Mouse (Mus musculus) neutrophil, adult 5-6 weeks (primary cell): ENCODE data around the gene Xylb. TPM values are rescaled to one million over a fixed set of nuclear protein-coding genes. Genes with fewer than 3 reads are reported as not detected.
A peak's percentile ranks its signal among the peaks of the same experiment; 100 is the strongest.

Source experiments
- ATAC-seq: fragments of 151-379, 151-347 bp; 2 replicates; pipeline ENCODE4 v1.8.0; 2017; ENCODE audit warnings: mild to moderate bottlenecking, moderate TSS enrichment; ENCODE audit not compliant: insufficient number of reproducible peaks, poor library complexity, low FRiP score, severe bottlenecking; ENCODE audit errors: extremely low read depth
- total RNA-seq: library from RNA; stranded (forward); fragments of 200-1000 nt; gene quantifications from 2 replicates; pipeline ENCODE4 v1.2.3, GENCODE M21; 2017

Xylb gene
- total RNA-seq = 0.12 and 0.61 TPM in 2 replicates

DNA sequence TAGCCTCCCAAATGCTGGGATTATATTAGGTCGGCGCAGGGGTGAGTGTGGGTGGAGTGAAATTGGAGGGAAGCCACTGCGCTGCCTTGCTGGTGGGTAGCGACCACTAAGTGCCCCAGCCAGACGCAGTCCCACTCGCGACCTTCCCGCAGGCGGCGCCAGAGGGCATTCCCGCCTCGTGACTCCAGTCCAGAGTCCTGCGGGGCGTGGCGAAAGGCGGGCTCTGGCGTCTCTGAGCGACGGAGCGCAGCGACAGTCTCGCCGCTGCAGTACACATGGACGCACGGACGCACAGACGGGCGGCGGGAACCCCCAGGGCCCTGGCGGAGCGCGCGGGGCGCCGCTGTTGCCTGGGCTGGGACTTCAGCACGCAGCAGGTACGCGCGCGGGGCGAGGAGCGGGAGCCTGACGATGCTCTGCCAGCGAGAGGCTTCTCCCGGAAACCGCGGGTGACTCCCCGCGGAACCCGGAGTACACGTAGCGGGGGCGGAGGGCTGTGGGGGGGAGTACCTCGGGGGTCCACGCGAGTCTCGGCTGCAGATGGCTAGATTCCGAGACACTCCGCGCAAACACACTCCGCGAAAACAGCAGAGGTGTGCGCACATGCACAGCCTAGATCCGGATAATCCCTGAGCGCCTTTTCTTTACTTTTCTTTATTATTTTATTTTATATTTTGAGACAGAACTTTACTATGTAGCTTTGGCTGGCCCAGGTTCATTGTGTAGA, at the start of gene Xylb:
Gene Xylb (plus strand): TSS at position 51 of the 727 bp plus-strand sequence.
- peak; percentile 49; the same call in 1 of the 2 replicates for ATAC-seq

DNA sequence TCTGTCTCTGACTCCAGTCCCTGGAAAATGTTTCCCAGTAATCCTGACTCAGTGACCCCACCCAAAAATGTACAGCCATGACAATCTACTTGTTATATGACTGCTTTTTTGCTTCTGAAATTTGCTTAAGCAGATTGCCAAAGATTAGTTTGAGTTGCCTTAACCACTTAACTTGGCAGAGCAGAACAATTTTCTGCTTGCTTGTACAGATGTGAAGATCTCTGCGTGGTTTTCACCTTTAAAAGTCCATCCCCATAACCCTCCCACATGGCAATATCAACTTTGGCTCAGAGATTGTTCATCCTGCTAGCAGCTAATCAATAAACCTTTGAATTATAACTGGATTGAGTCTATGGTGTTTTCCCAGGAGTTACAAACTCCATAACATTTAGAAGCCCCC, 48.1 kb upstream of the Xylb start:
- no peak for ATAC-seq

DNA sequence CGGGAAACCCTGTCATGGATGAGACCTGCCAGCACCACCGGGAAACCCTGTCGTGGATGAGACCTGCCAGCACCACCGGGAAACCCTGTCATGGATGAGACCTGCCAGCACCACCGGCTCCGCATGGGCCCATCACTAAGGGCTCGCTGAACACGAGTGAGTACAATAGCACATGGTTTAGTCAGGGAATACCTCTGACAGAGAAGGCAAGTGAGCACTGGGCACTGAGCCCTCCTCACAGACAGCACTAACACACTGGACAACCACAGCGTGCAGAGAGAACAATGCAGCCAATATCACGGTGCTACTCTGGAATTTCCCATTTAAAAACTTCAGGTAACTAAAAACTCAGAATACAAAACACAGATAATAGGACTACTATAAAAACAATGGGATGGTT, 44.1 kb upstream of the Xylb start:
- ATAC-seq = no peak

DNA sequence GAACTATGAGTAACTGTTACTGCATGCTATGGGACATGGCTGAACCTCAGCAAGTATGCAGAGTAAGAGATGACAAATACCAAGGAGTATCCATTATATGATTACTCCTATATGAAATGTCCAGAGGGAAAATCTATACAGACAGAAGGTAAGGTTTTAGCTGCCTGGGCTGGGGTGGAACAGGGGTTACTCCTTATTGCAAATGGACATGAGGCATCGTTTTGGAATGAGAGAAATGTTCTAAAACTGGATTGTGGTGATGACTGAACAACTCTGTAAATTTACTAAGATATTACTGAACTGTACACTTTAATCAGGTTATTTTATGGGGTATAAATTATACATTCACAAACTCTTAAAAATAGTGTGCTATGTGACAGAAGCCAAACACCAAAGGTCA, 38.3 kb upstream of the Xylb start:
- ATAC-seq = no peak

DNA sequence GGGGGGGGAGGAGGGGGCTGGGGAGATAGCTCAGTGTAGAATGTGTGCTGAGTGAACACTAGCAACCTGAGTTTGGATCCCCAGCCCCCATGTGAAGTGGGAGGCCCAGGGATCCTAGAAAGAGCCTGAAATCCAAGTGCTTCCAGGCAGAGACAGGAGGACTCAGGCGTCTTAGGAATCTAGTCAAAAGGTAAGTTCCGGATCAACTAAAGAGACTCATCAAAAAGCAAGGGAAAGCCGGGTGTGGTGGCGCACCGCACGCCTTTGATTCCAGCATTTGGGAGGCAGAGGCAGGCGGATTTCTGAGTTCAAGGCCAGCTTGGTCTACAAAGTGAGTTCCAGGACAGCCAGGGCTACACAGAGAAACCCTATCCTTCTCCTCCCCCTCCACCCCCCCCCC, 36.7 kb upstream of the Xylb start:
- ATAC-seq = no peak

DNA sequence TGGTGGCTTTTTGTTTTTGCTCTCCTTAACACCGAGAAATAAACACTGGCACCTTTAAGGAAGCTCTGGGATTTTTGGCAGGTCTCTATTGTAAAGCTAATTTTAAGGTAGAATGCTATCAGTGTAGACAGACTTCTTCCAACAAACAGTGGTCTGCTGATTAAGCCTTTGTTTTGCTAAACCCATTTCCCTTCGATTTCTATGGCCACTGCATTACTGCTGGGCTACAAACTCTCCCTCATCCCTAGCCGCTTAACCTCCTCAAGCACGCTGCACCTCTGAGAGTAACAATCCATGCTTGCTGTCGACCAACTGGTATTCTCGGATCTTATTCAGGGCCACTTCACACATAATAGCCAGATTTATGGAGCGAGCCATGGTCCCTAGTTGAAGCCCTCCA, 36.2 kb upstream of the Xylb start:
- no peak for ATAC-seq

DNA sequence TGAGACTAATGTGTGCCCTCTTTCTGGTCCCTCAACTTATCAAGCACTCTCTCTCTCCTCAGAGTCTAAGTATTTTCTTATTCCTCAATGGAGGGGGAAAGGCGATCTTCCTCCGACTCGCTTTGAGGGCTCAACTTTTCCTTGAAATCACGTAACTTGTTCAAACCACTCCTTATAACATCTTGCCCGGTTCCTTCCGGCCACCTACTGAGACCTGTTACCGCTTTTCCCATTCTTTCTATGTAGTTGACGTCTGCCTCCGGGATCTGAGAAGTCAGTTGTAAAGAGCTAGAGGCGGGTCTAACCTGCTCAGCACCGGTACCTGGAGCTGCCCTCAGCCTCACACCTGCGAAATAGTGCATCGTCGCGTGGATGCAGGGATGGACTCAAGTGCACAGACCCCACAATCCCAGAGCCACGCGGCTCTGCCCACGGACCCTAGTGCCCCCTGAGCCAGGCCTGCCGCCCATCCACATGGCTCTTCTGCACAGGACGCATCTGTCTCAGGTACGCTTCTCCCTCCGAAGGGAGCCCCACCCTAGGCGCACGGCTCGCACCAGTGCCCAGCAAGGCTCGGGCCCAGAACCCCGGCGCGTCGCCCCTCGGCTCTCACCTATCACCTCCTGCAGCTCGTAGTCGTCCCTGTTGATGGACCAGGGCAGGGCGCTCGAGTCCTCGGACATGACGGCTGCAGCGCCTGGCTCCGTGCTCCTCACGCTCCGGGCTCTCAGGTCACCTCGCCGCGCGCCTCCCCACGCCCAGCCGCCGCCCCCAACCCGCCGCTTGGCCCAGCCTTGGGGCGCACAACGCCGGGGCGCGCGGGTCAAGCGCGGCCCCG, 35.6 kb upstream of the Xylb start:
- ATAC-seq = no peak

DNA sequence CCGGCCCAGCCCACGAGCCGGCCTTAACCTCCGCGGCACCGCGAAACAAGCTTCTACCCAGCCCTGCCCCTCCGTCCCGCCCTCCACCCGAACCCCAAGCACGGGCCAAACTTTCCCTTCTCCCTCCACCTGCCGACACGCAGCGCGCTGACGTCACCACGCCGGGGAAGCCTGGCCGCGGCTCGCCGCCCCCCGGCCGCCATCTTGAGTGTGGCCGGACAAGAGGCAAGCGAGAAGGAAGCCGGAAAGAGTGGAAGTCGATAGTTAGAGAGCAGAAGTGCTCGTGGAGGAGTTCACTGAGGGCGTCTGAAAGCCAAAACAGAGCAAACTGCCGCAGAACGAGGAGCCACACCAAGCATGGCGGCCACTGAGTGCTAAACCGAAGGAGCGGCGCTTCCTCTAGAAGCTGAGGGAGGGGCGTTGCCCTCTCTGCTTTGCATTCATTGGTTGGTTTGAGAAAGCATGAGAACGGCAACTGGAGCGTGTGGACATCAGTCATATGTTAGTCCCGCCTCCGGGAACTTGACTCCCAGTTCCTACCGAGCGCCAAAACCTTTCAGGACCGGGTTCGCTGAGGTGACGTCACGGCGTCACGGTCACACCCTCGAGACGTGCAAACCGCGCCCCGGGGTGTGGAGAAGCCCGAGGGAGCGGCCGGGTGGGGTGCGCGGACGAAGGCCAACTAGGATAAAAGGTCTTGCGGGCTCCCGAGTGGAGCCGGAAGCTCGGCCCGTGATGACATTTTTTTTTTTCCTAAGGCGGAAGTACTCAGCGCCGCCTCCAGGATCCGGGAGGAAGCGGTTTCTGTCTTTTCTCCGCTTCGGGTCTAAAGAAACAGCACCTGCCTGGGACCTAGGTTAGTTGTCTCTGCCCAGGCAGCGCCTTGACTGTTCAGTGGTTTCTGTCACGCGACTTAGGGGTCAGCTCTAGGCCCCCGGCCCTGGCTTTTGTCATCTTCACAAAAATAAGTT, 34.6 kb upstream of the Xylb start, which contains the start of gene Oxsr1:
Gene Oxsr1 (minus strand): TSS at position 139 of the 971 bp plus-strand sequence.
- peak; percentile 94 for ATAC-seq

DNA sequence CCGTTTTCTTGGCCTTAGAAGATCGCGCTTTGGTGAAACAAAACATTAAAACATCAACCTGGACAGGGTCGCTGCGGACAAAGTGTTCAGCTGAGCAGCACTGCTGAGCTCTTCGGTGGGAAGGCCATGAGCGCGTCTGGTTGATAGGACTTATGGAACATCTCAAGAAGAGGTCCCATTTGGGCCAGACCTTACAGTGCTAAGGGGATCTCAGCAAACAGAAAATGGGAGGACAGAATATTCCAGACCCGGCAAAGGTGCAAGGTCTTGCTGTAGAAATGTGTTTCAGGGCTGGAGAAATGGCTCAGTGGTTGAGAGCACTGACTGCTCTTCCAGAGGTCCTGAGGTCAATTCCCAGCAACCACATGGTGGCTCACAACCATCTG, 33.9 kb upstream of the Xylb start:
- ATAC-seq = no peak

DNA sequence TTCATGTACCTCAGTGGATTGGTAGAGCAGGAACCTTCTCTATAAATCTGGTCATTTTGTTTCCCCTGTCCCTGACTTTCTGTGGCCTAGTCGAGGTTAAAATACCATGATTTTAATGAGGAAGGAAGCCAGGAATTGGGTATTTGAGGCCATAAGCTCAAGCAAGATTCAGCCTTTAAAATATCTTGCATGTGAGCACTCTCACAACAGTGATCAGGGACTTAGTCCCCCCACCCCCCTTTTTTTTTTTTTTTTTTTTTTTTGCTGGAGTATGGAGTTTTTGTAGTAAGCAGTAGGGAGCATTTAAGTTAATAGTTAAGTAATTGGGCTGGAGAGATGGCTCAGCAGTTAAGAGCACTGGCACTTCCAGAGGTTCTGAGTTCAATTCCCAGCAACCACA, 33.1 kb upstream of the Xylb start:
- ATAC-seq = no peak

DNA sequence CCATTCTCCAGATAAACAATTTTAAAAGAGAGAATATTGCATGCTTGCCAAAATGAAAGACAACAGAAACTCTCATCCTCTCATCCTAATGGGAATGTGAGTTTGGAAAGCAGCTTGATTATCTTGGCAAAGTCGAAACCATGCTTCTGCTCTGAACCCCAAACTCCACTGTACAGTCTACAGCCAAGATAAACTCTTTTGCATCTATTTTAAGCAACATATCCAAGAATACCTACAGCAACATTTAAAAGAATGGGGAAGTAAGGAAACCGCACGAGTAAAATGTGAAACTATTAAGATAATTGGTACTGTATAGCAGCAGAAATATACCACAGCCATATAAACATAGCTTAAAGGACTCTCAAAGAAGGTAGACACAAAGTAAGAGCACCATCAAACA, 28.7 kb upstream of the Xylb start:
- no peak for ATAC-seq

DNA sequence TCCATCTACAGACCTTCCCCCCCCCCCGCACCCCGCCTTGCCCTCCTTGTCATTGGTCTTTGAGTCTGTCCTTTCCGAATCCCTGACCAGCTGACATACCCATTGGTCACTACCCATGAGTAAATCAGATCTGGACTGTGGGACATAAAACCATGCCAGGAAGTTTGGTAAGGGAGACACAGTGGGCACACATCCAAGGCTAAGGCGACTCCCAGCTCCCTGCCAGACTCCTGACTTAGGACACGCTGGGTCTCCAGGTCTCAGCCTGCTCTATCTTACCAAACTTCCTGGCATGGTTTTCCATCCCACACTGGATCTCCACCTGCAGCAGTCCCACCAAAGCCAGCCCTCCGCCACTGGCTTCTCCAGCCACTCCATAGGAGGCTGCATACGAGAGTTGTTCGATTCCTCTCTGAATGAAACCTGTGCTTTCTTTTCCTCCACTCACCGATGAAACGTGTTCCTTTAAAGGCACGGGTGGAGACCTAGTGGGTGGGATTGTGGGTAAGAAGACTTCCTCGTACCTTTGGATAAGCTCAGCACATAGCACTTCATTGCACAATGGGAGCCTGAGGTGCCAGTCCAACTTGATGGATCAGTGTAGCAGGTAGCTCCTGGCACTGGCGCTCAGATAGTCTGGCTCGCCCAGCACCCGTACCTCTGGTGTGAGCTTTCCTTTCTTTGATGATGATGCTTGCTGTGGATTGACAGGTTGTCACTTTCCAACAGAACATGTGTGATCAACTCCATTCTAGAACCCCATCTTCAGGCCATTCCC, 26.8 kb upstream of the Xylb start:
- ATAC-seq = no peak

DNA sequence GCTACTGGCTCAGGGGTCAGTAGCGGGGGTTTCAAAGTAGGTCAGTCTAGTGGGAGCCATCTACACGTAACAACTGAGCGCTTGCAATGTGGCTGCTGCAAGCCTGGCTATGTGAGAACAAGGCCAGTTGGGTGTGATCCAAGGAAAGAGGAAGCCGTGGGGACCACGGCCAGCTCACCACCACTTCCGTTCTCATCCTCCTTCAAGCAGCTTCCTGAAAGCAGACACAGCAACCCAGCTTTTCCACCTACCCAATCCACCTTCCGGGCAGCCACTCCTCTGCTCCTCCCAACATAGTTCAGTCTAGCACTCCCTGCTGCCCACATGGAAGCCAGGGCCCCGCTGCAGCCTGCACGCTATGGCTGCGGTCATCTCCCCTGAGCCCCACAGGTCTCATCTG, 22.9 kb upstream of the Xylb start:
- ATAC-seq = peak; percentile 77

DNA sequence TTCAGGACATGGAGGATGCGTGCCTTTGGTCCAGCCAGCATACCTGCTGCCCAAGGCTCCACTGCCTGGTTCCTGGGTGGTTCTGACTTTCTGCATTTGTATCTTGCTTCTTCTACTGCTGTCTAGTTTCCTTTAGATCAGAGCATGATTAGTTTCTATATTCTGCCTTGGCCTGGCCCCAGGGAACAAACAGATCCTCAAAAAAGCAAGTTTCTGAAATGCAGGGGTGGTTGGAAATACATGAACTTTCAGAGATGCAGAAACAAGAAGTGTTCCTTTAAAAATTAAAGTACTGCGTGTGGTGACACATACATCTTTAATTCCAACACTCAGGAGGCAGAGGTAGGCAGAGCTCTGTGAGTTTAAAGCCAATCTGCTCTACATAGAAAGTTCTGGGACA, 22.3 kb upstream of the Xylb start:
- no peak for ATAC-seq

DNA sequence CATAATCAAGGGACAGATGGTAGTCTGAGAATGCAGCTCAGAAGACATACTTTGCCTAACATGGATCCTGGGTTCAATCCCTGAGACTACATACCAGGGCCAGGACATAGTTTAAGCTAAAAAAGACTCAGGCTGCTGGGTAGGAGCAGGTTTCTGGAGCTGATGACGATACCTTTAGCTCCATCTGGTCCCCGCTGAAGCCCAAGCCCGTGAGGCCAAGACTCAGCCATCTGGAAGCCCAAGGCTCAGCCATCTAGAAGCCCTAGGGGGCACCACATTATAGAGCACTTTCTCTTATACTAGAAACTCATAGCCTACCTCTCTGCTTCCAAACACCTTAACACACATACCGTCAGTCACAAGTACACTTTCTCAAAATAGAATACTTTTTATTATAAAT, 21.6 kb upstream of the Xylb start:
- no peak for ATAC-seq

DNA sequence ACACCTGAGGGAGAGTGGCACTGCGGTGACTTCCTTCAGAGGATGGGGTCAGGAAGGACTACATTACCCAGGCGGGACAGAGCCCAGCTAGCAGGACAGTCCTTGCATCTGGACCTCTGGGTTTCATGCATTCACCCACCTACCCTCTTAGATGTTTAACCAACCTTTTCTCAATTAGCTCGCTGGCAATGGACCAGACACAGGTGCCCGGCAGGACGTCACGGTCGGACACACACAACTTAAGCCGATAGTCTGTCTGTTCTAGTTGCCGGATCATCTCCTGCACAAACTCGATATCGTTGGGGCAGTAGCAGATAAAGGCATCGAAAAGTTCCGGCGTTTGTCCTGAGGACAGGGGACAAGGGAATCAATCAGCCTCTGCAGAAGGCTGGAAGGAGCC, 19.3 kb upstream of the Xylb start:
- no peak for ATAC-seq

DNA sequence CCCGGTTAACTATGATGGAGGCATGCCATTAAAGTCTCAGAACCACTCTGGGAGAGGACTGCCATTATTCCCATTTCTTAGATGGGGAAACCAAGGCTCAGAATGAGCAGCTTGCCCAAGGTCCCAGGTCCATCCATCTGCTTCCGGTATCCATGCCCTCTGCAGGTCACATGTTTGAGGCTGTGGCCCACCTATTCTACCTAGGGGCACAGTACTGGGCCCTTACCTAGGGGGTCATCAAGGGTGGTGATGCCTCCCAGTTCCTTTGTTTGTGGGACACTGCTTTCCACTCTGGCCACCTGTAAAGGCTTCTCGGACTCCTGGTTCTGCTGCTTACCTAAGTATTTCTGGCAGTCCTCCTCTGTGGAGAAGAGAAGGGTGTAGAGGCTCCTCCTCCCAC, 18.8 kb upstream of the Xylb start:
- no peak for ATAC-seq

DNA sequence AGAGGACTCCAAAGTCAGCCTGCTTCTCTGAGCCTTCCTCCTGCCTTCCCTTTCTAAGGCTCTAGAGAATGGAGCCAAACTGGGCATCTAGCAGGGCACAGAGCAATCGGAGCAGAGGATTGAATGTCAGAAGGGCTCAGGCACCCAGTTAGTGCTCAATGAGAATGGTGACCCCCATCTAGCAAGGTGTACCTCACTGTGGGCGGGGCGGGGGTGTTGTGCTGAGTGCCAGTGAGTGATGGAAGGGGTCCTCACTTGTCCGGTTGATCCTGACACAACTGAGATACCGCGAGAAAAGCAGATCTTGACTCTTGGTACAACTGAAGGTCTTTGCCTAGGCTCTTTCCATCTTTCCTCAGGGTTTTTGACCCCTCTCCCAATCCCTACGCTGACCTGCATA, 18.1 kb upstream of the Xylb start:
- no peak for ATAC-seq
